Mouse (Mus musculus) forebrain, embryonic 12.5 days (tissue): ENCODE measurements around the gene Kcna1. TPM values are rescaled to one million over a fixed set of nuclear protein-coding genes. Genes with fewer than 3 reads are reported as not detected.

ENCODE experiments used
- ATAC-seq: fragments of 200-750 bp; cut with Nextera tagmentation; 2 replicates; pipeline ENCODE4 v1.8.0; 2017; ENCODE audit warnings: moderate TSS enrichment; ENCODE audit not compliant: low FRiP score
- H3K27ac ChIP-seq: fragments of 300-500 bp; sonication (generic); 2 replicates; pipeline ENCODE4 v1.5.1; 2016; ENCODE audit warnings: mild to moderate bottlenecking
- H3K27me3 ChIP-seq: fragments of 300-500 bp; sonication (generic); 2 replicates; pipeline ENCODE4 v1.6.1; 2016; ENCODE audit warnings: mild to moderate bottlenecking
- H3K36me3 ChIP-seq: fragments of 300-500 bp; sonication (generic); replicated peaks from 2 replicates; pipeline ENCODE4 v1.6.1; 2016; ENCODE audit warnings: mild to moderate bottlenecking
- H3K4me1 ChIP-seq: fragments of 300-500 bp; sonication (generic); 2 replicates; pipeline ENCODE4 v1.6.1; 2016
- H3K4me2 ChIP-seq: fragments of 300-500 bp; sonication (generic); 2 replicates; pipeline ENCODE4 v1.6.1; 2016; ENCODE audit warnings: mild to moderate bottlenecking, moderate library complexity
- H3K4me3 ChIP-seq: fragments of 300-500 bp; sonication (generic); replicated peaks from 2 replicates; pipeline ENCODE4 v1.5.1; 2016; ENCODE audit warnings: mild to moderate bottlenecking
- H3K9ac ChIP-seq: fragments of 300-500 bp; sonication (generic); 2 replicates; pipeline ENCODE4 v1.6.1; 2016; ENCODE audit warnings: mild to moderate bottlenecking
- H3K9me3 ChIP-seq: fragments of 300-500 bp; sonication (generic); 2 replicates; pipeline ENCODE4 v1.6.1; 2016
- WGBS: fragments of 180-500 bp; shearing (Covaris S2); methylation state at CpG from one replicate; pipeline ENCODE4 v1.1.7; 2016; 5-methylcytosine and 5-hydroxymethylcytosine counted together
- polyA plus RNA-seq: library from polyadenylated mRNA; unstranded; fragments of >200 nt; fragmentation: Nextera tagmentation; extraction: Ambion mirVana; gene quantifications from 2 replicates; pipeline ENCODE4 v1.2.1, GENCODE M21; 2016

Kcna1 gene
- polyA plus RNA-seq = 0.74 and 1.5 TPM in 2 replicates

DNA sequence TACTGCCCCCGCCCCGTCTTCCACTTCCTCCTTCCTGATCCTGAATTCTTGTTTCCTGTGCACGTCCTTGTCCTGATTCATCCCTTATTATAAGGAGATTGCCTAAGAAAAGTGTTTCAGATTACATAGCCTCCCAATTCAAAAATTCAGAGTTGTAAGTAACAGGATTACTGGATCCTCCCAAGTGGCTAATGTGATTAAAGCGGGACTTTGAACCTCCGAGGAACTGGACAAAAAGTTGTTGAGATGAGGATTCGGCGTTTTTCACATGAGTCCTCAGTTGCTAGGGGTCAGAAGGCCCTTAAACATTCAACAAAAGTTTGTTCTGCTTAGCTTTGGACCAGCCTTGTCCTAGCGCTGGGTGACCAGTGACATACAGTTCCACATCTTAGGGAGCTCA, at the start of gene Kcna1:
Kcna1 (minus strand) TSS at position 4 of the 400 bp plus-strand sequence.
- no peak for ATAC-seq
- no peak within 1 kb of the TSS for H3K27ac ChIP-seq
- WGBS = 8% methylated on average over 8 of the region's 8 CpGs

DNA sequence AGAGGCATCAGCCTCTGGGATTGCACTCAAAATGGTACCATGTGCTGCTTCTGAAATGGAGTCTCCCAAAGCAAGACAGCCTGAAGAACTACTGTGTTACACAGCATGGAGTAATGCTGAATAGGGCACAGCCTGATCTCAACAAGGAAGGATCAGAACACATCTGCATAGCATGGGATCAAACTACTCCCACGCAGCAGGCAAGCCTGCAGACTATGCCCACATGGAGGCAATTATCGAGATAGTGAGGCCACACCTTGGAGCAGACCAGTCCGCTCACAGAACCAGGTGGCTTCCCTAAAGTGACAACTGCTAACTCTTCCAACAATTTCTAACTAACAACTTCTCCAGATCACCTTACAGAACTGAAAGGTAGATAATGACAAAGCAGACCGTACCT, 40.9 kb upstream of the Kcna1 start:
- H3K9ac ChIP-seq = no peak overlapping the region
- no peak overlapping the region for H3K4me2 ChIP-seq
- H3K27ac ChIP-seq = no peak overlapping the region
- no peaks in the 10 kb centered on the region for H3K4me1 ChIP-seq
- H3K27me3 ChIP-seq = no peaks in the 10 kb centered on the region
- H3K4me3 ChIP-seq = no peak overlapping the region
- no peaks in the 10 kb centered on the region for H3K9me3 ChIP-seq
- ATAC-seq = no peak
- no peaks in the 10 kb centered on the region for H3K36me3 ChIP-seq
- 64% methylated on average over 4 of the region's 4 CpGs for WGBS

More for the DNA sequence above, at the start of gene Kcna1:
- Histone ChIP-seq H3K36me3 (no peaks in the 10 kb centered on the region), H3K4me3 (peak within 1 kb of the TSS; percentile 54), H3K9ac (peak within 1 kb of the TSS; percentile 61), H3K27me3 (peaks cover 71% of the 10 kb centered on the region), H3K4me1 (peaks cover 36% of the 10 kb centered on the region), H3K4me2 (peak within 1 kb of the TSS; percentile 99), H3K9me3 (no peaks in the 10 kb centered on the region)

DNA sequence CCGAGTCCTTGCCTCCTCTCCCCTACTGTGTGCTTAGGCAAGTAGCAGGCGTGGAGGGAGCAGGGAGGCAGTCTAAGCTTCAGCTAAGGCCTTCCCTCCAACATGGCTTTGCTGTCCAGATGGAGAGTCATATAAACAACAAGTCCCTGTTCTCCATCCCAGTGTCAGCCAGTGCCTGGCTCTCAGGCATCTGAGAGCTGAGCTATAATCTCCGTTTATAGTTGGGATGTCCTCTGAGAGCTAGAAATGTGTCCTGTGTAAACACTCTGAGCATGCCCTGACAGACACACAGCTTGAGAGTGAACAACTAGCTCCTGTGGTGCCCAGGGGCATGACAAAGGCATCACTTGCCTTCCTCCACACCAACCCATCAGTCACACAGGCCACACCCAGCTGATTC, 39.0 kb upstream of the Kcna1 start:
- Histone ChIP-seq H3K27me3 (no peaks in the 10 kb centered on the region), H3K36me3 (no peaks in the 10 kb centered on the region), H3K9ac (no peak overlapping the region), H3K4me3 (no peak overlapping the region), H3K27ac (no peak overlapping the region), H3K4me1 (no peaks in the 10 kb centered on the region), H3K9me3 (no peaks in the 10 kb centered on the region), H3K4me2 (no peak overlapping the region)
- ATAC-seq = no peak
- 75% methylated on average over 3 of the region's 3 CpGs for WGBS

DNA sequence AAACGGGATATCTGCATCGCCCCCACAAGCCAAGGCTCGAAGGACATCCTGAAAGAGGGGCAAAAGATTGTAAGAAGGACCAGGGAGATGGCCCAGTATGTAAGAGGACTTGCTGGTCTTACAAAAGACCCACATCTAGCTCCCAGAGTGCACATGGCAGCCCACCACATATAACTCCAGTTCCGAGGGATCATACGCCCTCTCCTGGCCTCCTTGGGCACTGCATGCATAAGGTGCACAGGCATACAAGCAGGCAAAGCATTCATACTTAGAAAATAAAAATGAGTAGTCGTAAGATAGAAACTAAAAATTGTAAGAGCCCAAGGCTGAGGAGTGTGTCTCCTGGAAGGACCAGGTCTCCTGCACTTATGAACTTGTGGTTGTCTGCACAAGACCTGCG, 32.8 kb upstream of the Kcna1 start:
- ATAC-seq = no peak
- no peak overlapping the region for H3K9ac ChIP-seq
- H3K27ac ChIP-seq = no peak overlapping the region
- H3K4me2 ChIP-seq = no peak overlapping the region
- no peak overlapping the region for H3K4me3 ChIP-seq
- no peaks in the 10 kb centered on the region for H3K9me3 ChIP-seq
- WGBS = 63% methylated on average over 7 of the region's 7 CpGs
- H3K27me3 ChIP-seq = peaks cover 4% of the 10 kb centered on the region; the same call in 1 of the 2 replicates
- no peaks in the 10 kb centered on the region for H3K36me3 ChIP-seq
- no peaks in the 10 kb centered on the region; the same call in 1 of the 2 replicates for H3K4me1 ChIP-seq

DNA sequence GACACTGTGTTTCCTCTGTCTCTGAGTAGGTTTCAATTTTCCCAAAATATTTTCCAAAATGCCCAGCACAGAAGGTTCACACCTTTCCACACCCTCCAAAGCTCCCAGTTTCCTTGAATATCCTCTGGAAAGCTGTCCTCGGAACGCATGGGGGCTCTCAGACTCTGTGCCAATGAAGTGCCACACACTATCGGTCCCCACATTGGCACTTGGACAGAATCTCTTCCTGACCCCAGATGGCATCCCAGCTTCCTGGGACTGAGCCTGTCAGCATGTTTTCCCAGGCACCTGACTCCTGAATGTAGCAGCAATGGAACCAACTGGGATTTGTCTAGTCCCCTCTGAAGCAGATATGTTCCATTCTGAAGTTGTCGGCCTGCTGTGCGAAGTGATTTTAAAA, 20.8 kb upstream of the Kcna1 start:
- Histone ChIP-seq H3K4me1 (peaks cover 7% of the 10 kb centered on the region; the same call in 1 of the 2 replicates), H3K36me3 (no peaks in the 10 kb centered on the region), H3K27ac (no peak overlapping the region), H3K4me3 (no peak overlapping the region), H3K4me2 (no peak overlapping the region), H3K27me3 (0 out of 2 replicates have a peak, but pooled peaks cover 5% of the 10 kb centered on the region), H3K9me3 (no peaks in the 10 kb centered on the region), H3K9ac (no peak overlapping the region)
- WGBS = 95% methylated on average over 5 of the region's 5 CpGs
- no peak for ATAC-seq

DNA sequence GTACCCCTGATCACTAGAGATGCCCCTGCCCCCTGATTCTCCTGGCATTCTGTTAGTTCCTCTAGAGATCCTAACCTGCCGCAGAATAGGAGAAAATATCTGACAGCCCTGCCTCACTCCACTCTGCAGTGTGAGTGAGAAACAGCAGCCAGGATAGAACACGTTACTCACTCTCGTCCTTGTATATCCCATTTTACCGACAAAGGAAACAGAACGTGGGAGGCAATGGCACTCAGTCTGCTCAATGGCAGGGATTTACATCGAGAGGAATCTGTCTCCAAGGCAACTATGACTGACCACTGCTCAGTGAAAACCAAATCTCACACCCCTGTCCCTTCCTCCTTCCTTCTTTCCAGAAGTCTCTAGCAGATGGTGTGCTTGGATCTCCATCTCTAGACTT, 19.9 kb upstream of the Kcna1 start:
- peaks cover 7% of the 10 kb centered on the region; the same call in 1 of the 2 replicates for H3K4me1 ChIP-seq
- ATAC-seq = no peak

DNA sequence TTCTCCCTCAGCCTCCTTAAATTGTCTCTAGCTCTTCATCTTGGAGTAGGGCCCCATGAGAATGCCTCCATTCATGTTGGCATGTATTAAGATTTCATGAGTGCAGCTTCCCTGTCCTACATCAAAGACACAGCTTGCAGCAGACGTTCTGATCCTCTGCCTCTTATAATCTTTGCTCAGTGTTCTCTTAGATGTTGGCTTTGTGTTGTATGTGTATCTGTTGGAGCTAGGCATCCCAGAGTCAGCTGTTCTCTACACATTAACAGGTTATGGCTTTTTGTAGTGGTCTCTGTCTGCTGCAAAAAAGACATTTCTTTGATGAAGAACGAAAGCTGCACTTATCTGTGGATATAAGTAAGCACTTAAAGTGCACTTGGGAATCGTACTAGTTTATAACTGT, 18.4 kb upstream of the Kcna1 start:
- ATAC-seq = no peak

More for the DNA sequence above, 19.9 kb upstream of the Kcna1 start:
- Histone ChIP-seq H3K4me2 (no peak overlapping the region), H3K4me3 (no peak overlapping the region), H3K27me3 (0 out of 2 replicates have a peak, but pooled peaks cover 5% of the 10 kb centered on the region), H3K27ac (no peak overlapping the region), H3K9ac (no peak overlapping the region), H3K36me3 (no peaks in the 10 kb centered on the region), H3K9me3 (no peaks in the 10 kb centered on the region)
- 45% methylated on average over 6 of the region's 6 CpGs for WGBS

DNA sequence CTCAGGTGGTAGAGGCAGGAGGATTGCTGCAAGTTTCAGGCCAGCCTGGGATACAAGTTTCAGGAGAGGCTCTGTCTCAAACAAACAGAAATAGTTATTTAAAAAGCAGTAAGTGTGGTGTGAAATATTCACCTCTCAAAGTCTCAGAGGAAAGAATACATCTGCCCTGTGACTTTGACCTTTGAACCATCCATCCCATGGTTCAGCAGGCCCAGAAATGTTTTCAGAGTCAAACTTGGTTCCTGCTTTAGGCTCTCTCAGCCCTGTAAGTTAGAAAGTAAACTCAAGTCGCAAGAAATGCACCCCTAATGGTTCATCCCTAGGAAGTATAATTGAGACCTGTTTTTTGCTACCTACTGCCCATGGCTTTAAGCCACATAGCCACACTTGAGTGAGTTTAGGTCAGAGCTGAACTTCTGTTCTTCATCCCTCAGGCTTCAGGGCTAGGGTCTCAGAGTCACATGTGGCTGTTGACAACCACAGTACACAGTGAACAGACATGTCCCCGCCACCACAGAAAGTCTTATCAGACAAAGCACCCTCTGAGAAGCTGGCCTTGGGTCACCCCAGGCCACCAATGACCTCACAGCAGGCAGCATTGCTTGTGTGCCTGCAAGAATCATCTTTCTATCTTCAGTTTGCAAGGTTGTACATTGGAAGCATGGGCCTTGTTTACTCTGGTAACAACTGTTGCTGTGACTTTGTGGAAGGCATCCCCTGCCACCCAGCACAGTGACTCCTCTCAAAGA, 11.6 kb upstream of the Kcna1 start:
- ATAC-seq = no peak
- H3K36me3 ChIP-seq = no peaks in the 10 kb centered on the region
- 81% methylated on average over 2 of the region's 2 CpGs for WGBS

More for the DNA sequence above, 18.4 kb upstream of the Kcna1 start:
- no peak overlapping the region for H3K9ac ChIP-seq
- no peak overlapping the region for H3K27ac ChIP-seq
- no peak overlapping the region for H3K4me2 ChIP-seq
- H3K27me3 ChIP-seq = 0 out of 2 replicates have a peak, but pooled peaks cover 5% of the 10 kb centered on the region
- H3K4me3 ChIP-seq = no peak overlapping the region
- WGBS = 76% methylated on average over 3 of the region's 3 CpGs
- H3K9me3 ChIP-seq = no peaks in the 10 kb centered on the region
- H3K36me3 ChIP-seq = no peaks in the 10 kb centered on the region
- H3K4me1 ChIP-seq = peaks cover 7% of the 10 kb centered on the region; the same call in 1 of the 2 replicates

DNA sequence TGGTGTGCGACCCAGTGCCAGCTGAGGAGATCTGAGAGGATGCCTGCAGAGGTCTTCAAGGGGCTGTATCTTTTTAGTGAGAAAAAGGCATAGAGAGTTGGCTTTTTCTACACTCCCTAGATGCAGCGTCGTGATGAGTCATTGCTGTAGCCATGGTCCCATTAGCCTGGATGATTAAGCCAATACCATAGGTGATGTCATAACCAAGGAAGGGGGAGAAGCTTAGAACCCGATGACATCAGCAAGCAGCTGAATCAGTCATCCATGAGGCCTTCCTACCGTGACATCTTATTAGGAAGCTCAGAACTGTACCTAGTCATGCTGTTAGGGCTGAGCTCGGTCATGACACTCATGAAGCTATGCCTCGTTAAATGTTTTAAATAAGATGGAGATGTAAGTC, 7.4 kb upstream of the Kcna1 start:
- 84% methylated on average over 7 of the region's 7 CpGs for WGBS
- Histone ChIP-seq H3K9me3 (no peaks in the 10 kb centered on the region), H3K27ac (no peak overlapping the region), H3K27me3 (0 out of 2 replicates have a peak, but pooled peaks cover 6% of the 10 kb centered on the region), H3K4me1 (0 out of 2 replicates have a peak, but pooled peaks cover 7% of the 10 kb centered on the region), H3K4me2 (no peak overlapping the region), H3K4me3 (no peak overlapping the region), H3K36me3 (no peaks in the 10 kb centered on the region), H3K9ac (no peak overlapping the region)
- no peak for ATAC-seq

More for the DNA sequence above, 11.6 kb upstream of the Kcna1 start:
- H3K9me3 ChIP-seq = no peaks in the 10 kb centered on the region
- H3K4me1 ChIP-seq = no peaks in the 10 kb centered on the region
- no peak overlapping the region for H3K4me3 ChIP-seq
- H3K9ac ChIP-seq = no peak overlapping the region
- H3K4me2 ChIP-seq = no peak overlapping the region
- H3K27me3 ChIP-seq = no peaks in the 10 kb centered on the region
- no peak overlapping the region for H3K27ac ChIP-seq

DNA sequence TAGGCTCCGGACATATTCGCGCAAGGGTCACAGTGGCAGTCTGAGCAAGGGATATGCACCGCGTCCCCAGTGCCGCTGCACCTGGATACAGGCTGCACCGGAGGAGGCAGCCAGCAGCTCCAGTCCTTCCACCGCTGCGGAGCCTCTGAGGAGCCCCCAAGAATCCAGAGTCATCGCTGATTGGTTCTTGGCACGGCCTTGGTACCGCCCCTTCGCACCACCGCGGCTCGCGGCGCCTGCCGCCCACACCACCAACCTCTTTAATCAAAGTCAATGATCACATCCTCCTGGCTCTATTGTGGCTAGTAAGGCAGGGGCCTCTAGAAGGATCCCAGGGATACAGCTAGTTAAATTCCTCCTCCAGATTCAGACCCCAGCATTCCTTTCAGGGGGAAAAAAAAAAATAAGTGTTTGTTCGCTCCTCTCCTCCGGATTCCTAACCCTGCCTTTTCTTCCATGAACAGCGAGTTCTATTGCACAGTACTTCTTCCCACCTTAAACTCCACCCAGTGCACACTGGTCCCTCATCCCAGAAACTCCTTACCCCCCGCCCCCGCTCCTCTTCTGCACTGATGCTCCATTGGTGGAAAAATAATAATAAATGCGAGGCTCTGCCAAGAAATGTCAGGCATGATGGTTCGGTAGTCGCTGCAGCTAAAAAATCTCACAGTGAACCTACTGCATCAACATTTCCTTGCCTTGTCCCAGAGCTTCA, 383 bp downstream of the Kcna1 start:
- peaks cover 71% of the 10 kb centered on the region for H3K27me3 ChIP-seq
- ATAC-seq = peak; percentile 90

DNA sequence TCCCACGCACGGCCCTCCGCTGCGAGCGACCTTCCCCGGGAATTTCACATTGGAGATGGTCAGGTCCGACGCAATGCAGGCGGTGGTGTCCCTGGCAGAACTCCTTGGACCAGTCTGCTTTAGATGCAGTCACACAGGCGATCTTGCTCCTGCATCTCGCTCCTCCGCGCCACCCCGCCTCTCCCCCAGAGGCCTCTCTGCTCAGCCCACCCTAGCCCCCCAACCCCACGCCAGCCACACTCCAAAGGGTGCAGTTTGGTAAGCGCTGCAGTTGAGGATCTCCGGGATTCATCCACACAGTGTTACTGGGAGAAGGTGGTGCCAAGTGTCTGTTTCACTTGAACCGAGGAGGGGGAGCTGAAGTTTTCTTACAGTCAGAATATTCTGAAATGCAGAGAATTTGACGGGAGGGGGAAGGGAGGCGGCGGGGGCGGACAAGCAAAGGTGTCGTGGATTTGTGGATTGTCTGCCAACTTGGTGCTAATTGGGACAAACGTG, 1.1 kb downstream of the Kcna1 start:
- Histone ChIP-seq H3K4me3 (peak overlapping the region; percentile 54), H3K27ac (no peak overlapping the region), H3K9me3 (no peaks in the 10 kb centered on the region), H3K4me2 (peak overlapping the region; percentile 99), H3K9ac (peak overlapping the region; percentile 61), H3K27me3 (peaks cover 72% of the 10 kb centered on the region), H3K4me1 (peaks cover 36% of the 10 kb centered on the region), H3K36me3 (no peaks in the 10 kb centered on the region)
- 0% methylated on average over 24 of the region's 24 CpGs for WGBS
- peak; percentile 47; the same call in 1 of the 2 replicates for ATAC-seq

More for the DNA sequence above, 383 bp downstream of the Kcna1 start:
- H3K9me3 ChIP-seq = no peaks in the 10 kb centered on the region
- no peak overlapping the region for H3K27ac ChIP-seq
- peak overlapping the region; percentile 54 for H3K4me3 ChIP-seq
- no peaks in the 10 kb centered on the region for H3K36me3 ChIP-seq
- peaks cover 36% of the 10 kb centered on the region for H3K4me1 ChIP-seq
- WGBS = under 1% methylated on average over 27 of the region's 27 CpGs
- H3K4me2 ChIP-seq = peak overlapping the region; percentile 99
- peak overlapping the region; percentile 29 for H3K9ac ChIP-seq
